Comparison of ENCODE assay signal across 8 mouse cellular contexts in the genomic region with DNA sequence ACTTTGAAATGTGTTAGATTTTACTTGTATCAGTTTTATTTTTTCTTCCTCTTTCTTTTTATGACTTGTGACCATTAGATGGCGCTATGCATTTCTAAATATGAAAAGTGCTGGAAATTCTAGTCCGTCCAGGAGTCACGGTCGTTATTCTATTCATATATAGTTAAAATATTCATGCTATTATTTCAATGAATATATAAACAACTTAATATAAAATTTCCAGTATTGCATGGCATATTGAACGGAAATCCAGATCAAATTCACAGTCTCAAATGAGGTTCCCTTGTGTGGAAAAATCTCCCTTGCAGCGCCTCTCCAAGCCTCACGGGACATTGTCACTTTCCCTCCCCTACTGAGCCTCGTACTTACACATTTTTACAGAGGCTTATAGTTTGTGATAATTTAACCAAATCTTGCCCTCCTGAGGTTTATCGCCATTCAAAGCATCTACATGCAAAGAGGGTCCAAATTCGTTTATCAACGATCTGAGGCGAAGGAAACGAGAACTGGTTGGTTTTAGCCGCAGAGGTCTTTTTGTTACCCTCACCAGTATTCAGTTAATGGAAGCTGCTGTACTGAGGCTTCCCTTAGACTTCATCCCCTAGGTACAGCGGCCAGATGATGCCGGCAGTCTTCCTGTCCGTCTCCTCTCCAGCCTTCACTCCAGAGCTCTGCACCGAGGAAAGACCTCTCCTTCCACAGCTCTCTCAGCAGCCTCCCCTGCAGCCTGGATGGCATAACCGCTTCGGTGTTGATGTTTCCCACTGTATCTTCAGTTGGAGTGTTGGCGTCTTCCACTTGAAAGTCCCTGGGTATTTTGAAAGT. TPM values are rescaled to one million over a fixed set of nuclear protein-coding genes. Genes with fewer than 3 reads are reported as not detected.
DNase-seq lines count a peak whose midpoint lies in the region; ATAC-seq lines count a peak whose summit lies in the region.

No protein-coding gene starts in this region.

- intact Hi-C loops in gastrocnemius, postnatal 36 days (cut with DNase I), result loop anchor here (5.0 kb wide), 2 partner anchors 122 to 442 kb away; no protein-coding TSS in a partner anchor

- WGBS in heart, embryonic 15.5 days, result 12% methylated on average over 21 of the region's 21 CpGs
- WGBS in liver, embryonic 15.5 days (ENCODE audit: insufficient replicate concordance), result 16% methylated on average over 21 of the region's 21 CpGs

- H3K36me3 ChIP-seq in heart, embryonic 15.5 days, result no peaks in the 10 kb centered on the region
- no peaks in the 10 kb centered on the region for H3K36me3 ChIP-seq in liver, embryonic 15.5 days (replicated peaks)

- no peak overlapping the region for H3K27ac ChIP-seq in heart, embryonic 15.5 days
- H3K27ac ChIP-seq in liver, embryonic 15.5 days (replicated peaks), result no peak overlapping the region

- peak overlapping the region; percentile 35 for H3K9ac ChIP-seq in heart, embryonic 15.5 days
- no peak overlapping the region for H3K9ac ChIP-seq in liver, embryonic 15.5 days

- H3K27me3 ChIP-seq in heart, embryonic 15.5 days, result no peaks in the 10 kb centered on the region
- H3K27me3 ChIP-seq in liver, embryonic 15.5 days, result 0 out of 2 replicates have a peak, but pooled peaks cover 3% of the 10 kb centered on the region

- peak overlapping the region; percentile 44 for H3K4me3 ChIP-seq in heart, embryonic 15.5 days
- peak overlapping the region; percentile 25; the same call in 1 of the 2 replicates for H3K4me3 ChIP-seq in liver, embryonic 15.5 days (replicated peaks)

- no peak for ATAC-seq in heart, embryonic 15.5 days (replicated peaks; ENCODE audit: insufficient number of reproducible peaks, insufficient read depth, low FRiP score, low read depth)
- no peak for ATAC-seq in liver, embryonic 15.5 days (ENCODE audit: insufficient read depth)

- DNase-seq in layer of hippocampus, adult 9-10 months (ENCODE audit: low spot score), result peak; percentile 55
- no peak for DNase-seq in layer of hippocampus, adult 8-10 months (ENCODE audit: low spot score in 2 of 2)
- peak; percentile 68 for DNase-seq in c-Kit-positive CD71-negative TER-119-negative erythroid progenitor cells, embryonic 14.5 days (ENCODE audit: low read depth)
- peak; percentile 85 for DNase-seq in retina, embryonic 14.5 days (ENCODE audit: low spot score)
- DNase-seq in gastrocnemius, postnatal 36 days, result no peak
- DNase-seq in ovary, postnatal 36 days (ENCODE audit: low spot score), result no peak

- peaks cover 2% of the 10 kb centered on the region; the same call in 1 of the 2 replicates for H3K4me1 ChIP-seq in heart, embryonic 15.5 days (replicated peaks)
- 0 out of 2 replicates have a peak, but pooled peaks cover 4% of the 10 kb centered on the region for H3K4me1 ChIP-seq in liver, embryonic 15.5 days (replicated peaks)

- H3K9me3 ChIP-seq in heart, embryonic 15.5 days (replicated peaks), result no peaks in the 10 kb centered on the region
- no peaks in the 10 kb centered on the region for H3K9me3 ChIP-seq in liver, embryonic 15.5 days (replicated peaks)

- H3K4me2 ChIP-seq in heart, embryonic 15.5 days, result peak overlapping the region; percentile 67
- H3K4me2 ChIP-seq in liver, embryonic 15.5 days, result peak overlapping the region; percentile 56

RNA-seq across cellular contexts. Expression of gene Tmem30b, which starts 18.8 kb away (rescaled TPM):
- total RNA-seq in layer of hippocampus, adult 8-10 months (2022), result under 1 TPM in 1 of 4 experiments, not detected in 3; 0.11 TPM
- polyA plus RNA-seq in heart, embryonic 15.5 days (2015; fragmentation: Nextera tagmentation; extraction: Ambion mirVana), result 0.52 and 3.7 TPM in 2 replicates
- polyA plus RNA-seq in liver, embryonic 15.5 days (2015; fragmentation: Nextera tagmentation; extraction: Ambion mirVana), result 8.8 and 9.3 TPM in 2 replicates
- under 1 TPM; 0.26 to 0.35 TPM for total RNA-seq in gastrocnemius, postnatal 36 days (2021)

RNA-seq across cellular contexts. Expression of gene Prkch, which starts 19.6 kb away (rescaled TPM):
- 1 to 10 TPM; 3.2 to 5.6 (median 4.3) TPM for total RNA-seq in layer of hippocampus, adult 8-10 months (2022)
- polyA plus RNA-seq in heart, embryonic 15.5 days (2015; fragmentation: Nextera tagmentation; extraction: Ambion mirVana), result 11.3 and 15.8 TPM in 2 replicates
- 1.9 and 2.4 TPM in 2 replicates for polyA plus RNA-seq in liver, embryonic 15.5 days (2015; fragmentation: Nextera tagmentation; extraction: Ambion mirVana)
- 1 to 10 TPM; 5.0 to 6.5 TPM for total RNA-seq in gastrocnemius, postnatal 36 days (2021)

Comparison
In these comparisons a context has a peak if more than half of its experiments do, and no peak if none do; other contexts are left out.
1. DNase-seq: peak in layer of hippocampus, adult 9-10 months (single experiment), c-Kit-positive CD71-negative TER-119-negative erythroid progenitor cells, embryonic 14.5 days (single experiment) and retina, embryonic 14.5 days (single experiment); none in layer of hippocampus, adult 8-10 months (0 of 2), gastrocnemius, postnatal 36 days (0 of 2) and ovary, postnatal 36 days (single experiment).